Mouse (Mus musculus) cerebellum, postnatal 36 days (tissue): ENCODE measurements at regions not wholly inside any gene's neighbourhood (a gene's known extent, or its start where the extent isn't known, plus 50 kb on each side); places are given as distances from the start of the nearest gene placed in this dataset.

Experiments
- DNase-seq, 2 experiments: peaks; one replicate each; pipeline ENCODE4 v3.0.0; 2021 to 2022; ENCODE audit warnings: mixed read lengths in 2 of 2

DNA sequence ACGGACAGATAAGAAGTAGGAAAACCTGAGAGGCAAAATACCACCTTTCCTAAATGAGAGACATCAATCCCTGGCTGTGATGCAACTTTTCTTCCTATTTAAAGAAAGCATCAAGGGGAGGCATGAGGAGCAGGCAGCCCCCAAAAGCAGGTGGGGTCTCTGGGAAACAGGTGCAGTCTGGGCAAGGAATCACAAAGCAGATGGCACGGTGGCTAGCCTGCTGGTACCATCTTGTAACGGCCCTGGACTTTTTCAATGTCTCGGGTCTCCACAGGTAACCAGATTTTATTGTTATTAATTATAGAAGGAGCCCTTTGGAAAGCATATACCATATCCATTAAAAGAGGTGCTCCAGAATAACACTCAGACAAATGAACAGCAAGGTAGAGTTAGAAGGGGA lies 219.6 kb downstream of the Galc start:
- no peak for DNase-seq

DNA sequence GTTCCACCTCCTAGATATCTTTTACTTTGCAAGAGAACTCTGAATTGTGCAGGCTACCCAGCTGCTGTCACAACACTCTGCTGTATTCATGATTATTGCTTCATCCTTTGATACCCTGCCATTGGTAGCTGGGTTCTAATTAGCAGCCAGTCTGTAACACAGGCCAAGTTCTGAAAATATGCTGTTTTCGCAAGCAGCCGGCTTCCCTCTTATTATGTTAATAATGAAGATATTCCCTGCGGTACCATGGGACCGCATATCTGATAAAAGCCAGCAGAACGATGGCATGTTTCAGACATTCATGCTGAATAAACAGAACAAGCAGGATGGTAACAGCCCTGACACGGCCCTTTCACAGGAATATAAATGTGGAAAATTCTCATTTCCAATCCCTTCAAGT lies 235.6 kb downstream of the Galc start:
- no peak for DNase-seq

GRCm38 (mm10) chr12:98014607-98015278 lies 244.5 kb downstream of the Galc start:
- no peak for DNase-seq

DNA sequence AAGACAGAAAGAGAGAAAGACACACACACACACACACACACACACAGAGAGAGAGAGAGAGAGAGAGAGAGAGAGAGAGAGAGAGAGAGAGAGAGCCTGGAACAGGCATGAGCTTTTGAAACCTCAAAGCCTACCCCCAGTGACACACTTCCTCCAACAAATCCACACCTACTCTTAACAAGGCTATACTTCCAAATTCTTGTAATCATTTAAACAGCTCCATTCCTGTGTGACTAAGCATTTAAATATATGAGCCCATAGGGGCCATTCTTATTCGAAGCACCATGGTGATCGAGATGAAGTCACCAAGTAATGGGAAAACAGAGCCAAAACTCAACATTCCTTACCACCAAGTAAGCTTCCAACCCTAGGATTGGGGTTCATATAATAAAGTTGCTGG lies 250.1 kb downstream of the Galc start:
- DNase-seq, result no peak

DNA sequence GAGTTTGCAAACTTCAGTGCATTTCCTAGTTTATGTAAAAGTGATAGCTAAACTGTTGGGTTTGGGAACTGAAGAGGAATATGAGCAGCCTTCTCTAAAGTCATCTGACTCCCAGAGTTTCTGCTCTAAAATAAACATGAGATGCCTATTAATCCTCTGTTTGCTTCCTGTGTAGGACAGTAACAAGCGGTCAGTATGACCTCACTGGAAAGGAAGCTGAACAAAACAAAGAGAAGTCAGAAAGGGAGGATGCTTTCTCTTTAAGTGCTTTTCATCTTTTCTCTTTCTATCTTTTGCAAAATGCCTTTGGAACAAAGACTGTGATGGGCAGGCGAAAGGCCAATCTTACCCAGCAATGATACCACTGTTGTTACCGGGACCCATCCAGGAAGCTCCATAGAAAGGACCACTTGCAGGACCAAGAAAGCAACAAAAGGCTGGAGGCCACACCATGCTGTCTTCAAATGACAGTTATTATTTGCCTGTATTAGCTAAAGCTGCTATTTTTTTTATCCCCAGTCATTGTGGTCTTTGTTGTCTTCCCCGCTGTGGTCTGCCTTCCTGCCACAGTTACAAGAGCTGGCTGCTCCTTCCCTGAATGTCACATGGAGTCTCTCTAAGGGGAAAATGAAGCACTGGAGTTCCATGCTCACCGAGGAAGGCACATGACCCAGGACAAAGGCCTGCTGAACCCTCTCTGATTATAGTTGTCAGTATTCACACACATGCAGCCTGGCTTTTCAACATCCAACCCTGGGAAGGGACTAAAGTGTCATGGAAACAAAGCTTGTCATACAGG lies 253.4 kb downstream of the Galc start:
- DNase-seq, result no peak

DNA sequence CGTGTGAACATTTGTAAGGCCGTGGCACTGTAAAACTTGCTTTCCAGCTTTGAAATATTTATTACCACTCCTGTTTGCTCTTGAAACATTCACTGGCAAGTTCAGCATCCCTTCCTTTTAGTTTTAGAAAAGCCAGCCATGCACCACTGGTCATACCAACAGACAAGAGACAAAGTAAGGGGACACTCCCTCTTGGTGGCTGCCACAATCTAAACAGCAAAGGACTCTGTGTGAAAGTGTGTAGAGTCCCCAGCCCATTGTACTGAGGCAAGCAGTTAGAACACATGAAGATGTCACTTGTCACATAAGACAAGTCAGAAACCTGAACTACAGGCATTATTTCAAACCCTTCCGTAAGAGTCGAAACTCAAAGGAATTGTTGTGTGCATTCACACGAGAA lies 257.0 kb downstream of the Galc start:
- no peak for DNase-seq

DNA sequence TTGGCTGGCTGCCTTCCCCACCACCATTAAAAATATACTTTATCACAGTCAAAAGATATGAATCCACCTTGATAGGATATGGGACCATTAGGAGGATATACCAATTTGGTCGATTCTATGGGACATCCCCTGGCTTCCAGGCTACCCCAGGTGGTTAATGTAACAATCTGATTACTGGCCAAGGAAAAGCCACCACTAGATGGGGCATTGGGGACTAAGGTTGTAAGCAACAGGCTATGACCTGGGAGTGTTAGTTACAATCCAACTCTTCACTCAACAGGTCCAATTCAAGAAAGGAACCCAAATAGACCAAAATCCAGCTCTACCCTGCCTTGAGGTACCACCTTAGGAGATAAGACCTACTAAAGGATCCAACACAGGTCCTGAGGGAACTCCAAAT lies 264.4 kb downstream of the Galc start:
- no peak for DNase-seq

- no peak for DNase-seq
Measured at GRCm38 (mm10) chr12:97993937-97994336, 265.3 kb downstream of the Galc start.

- no peak for DNase-seq
Measured at GRCm38 (mm10) chr12:97983390-97983789, 275.9 kb downstream of the Galc start.

DNA sequence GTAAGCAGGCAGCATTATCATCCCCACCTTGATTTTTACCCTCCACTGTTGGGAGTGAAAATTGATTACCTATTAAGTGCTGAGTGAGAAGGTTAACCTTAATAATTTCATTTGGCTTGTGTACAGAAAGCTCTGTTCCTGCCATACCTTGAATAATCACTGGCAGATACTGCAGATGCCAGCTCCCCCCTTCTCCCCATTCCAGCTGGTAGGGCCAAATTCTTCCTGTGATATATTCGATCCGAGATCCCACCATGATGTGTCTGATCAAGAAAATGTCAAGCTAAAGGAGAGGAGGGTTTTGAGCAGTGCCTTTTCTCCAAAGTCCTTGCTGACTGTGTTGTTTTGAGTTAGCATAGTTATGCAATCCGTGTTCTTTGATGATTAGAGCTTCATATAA lies 280.6 kb downstream of the Galc start:
- DNase-seq, result no peak

GRCm38 (mm10) chr12:97978178-97978651 lies 281.0 kb downstream of the Galc start:
- DNase-seq, result peak; percentile 14 to 26

DNA sequence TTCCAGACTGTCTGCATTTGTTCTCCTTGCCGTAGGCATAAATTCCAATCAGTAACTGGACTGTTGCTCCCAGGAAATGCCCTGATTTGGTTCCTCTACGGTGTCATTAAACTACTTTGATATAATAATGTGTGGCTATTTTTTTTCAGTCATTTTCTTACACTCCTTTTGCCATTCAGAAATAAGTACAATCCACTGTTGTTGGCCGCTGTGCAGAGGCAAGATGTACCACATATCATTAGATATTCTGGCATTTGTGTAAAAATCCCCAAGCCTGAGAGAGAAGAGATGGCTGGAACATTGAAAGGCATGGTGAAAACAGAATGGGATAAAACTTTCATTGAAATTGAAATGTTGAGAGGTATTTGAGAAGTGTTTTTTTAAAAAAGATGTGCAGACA lies 281.6 kb downstream of the Galc start:
- no peak for DNase-seq

- peak; percentile 9 to 17 for DNase-seq
Measured at GRCm38 (mm10) chr12:97973909-97974510, 285.2 kb downstream of the Galc start.

DNA sequence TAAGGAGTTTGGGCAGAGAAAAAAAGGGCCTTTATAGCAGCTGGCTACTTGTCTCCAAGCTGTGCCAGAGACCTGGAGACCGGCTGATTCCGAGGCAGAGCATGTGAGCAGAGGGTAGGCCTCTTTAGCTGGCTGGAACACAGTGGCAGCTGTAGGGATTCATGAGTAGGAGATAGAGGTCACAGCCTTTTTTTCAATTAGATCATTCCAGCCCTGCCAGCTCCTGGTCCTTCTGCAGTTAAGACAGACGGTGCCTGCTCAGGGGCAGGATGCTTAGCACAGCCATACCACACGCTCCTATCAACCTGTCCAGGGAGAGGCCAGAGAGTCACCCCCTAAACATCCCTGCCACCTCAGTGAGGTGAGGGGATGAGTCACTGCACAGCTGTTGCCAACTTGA lies 302.1 kb downstream of the Galc start:
- DNase-seq, result no peak

GRCm38 (mm10) chr12:97953336-97953735 lies 305.9 kb downstream of the Galc start:
- no peak for DNase-seq

DNA sequence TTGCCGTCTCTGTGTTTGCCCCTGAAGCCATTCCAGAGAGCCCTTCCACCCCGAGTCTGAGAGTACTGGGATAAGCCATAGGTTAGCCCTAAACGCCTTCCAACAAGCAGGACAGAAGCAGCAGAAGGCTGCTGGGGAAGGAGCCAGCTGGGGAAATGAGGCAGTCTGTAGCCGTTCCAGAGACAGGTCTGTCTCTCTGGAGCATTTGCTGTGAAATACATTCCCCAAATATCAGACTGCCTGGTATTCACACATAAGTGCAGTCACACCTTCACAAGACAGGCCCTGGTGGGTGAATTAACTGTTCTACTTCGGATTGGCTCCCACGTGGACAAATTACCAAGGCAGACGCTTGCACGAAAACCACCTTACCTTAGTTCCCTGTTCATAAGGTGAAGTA lies 307.1 kb downstream of the Galc start:
- DNase-seq, result no peak

- no peak for DNase-seq
Measured at GRCm38 (mm10) chr12:97950072-97950471, 309.2 kb downstream of the Galc start.

GRCm38 (mm10) chr12:97947421-97947820 lies 311.8 kb downstream of the Galc start:
- no peak for DNase-seq

- no peak for DNase-seq
Measured at GRCm38 (mm10) chr12:97938361-97938760, 320.9 kb downstream of the Galc start.

DNA sequence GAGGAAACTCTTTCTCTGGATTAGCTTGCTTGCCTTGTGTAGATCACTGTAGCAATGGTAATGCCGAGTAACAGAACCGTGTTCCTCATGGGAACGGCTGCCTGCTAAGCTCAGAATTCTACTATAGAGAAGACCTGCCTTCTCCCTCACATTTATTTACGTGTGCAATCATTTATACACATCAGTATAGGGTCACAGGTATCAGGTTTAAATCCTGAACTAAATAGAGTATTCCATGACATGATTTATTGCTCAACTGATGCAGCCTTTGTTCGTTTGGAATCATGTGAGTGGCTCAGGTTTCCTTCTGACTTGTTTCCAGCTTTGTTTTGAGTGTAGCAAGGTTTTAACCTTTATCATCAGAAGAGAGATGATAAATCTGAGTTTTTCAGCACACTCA lies 329.4 kb downstream of the Galc start:
- no peak for DNase-seq

GRCm38 (mm10) chr12:97927036-97927435 lies 332.2 kb downstream of the Galc start:
- no peak for DNase-seq

GRCm38 (mm10) chr12:97921349-97922264 lies 337.7 kb downstream of the Galc start:
- DNase-seq, result no peak

- DNase-seq, result no peak
Measured at GRCm38 (mm10) chr12:97918416-97918815, 340.8 kb downstream of the Galc start.
